Mouse (Mus musculus): Measurements from ENCODE around the gene Rflna.

The Rflna gene

GRCm38 (mm10) chr5:125005871-125006652 lies 3.0 kb downstream of the Rflna start:
- DNase-seq (ENCODE audit: low spot score in 2 of 2): no peak

DNA sequence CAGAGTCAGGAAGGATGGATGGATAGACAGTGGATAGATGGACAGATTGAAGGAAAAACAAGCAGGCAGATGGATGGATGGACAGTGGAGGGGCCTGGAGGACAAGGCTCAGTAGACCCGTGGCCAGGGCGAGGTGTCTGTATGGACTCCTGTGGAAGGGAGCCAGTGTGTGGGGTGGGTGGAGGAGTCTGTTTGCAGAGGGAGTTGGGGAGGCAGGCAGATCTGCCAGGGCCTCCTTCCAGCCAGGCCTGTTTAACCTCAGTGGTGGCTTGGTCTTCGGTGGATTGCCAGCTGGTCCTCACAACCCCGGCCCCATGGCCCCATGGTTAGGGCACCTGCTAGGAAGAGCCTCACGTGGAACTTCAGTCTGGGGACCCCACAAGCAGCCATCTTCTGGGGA lies 3.9 kb downstream of the Rflna start:
- no peak for DNase-seq (ENCODE audit: low spot score in 2 of 2)

DNA sequence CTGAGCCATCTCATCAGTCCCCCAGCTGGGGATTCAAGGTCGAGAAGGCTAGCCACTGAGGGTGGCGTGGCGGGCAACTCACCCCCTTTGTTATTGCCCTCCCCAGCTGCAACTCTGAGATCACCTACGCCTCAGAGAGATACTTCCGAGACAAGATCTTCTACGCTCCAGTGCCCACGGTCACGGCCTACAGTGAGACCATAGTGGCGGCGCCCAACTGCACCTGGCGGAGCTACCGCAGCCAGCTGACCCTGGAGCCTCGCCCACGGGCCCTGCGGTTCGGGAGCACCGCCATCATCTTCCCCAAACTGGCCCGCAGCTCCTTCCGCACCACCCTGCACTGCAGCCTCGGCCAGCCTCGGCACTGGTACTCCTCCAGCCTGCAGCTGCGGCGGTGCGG lies 8.1 kb downstream of the Rflna start:
- no peak for DNase-seq (ENCODE audit: low spot score in 2 of 2)

DNA sequence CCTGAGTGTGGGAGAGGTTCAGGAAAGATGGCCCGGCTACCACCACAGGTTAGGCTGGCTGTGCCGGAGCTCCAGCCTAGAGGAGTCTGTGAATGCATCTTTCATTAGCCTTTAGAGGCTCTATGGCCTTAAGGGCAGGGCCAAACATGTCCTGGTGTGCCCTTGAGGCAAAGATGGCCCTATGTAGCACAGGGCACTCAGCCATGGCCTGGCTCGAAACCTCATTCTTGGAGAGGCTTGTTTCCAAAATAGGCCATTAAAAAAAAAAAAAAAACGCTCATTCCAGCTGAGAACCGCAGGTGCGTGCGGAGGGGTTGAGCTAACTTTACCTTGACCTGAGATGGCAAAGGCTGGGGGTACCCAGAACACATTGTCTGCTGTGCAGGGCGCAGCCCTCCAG lies 8.6 kb downstream of the Rflna start:
- no peak for DNase-seq (ENCODE audit: low spot score in 2 of 2)

DNA sequence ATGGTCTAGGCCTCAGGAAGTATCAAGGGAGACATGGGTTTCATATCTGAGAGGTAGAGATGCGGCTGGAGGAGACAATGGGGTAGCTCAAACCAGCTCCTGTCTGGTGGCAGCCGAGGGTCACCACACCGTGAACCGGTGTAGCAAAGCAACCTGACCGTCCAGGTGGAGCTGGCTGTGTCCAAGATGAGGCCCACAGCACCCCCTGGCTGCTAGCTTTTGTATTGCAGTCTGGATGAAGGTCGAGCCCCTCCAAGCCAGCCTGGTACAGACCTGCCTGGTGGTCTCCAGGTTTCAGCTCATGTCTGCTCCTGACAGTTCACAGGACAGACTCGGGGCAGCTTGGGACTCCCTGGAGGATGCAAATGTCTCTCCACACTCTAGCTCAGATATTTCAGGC lies 11.5 kb downstream of the Rflna start:
- peak; percentile 73 to 76 for DNase-seq (ENCODE audit: low spot score in 2 of 2)

GRCm38 (mm10) chr5:125015066-125015465 lies 12.0 kb downstream of the Rflna start:
- no peak for DNase-seq (ENCODE audit: low spot score in 2 of 2)

DNA sequence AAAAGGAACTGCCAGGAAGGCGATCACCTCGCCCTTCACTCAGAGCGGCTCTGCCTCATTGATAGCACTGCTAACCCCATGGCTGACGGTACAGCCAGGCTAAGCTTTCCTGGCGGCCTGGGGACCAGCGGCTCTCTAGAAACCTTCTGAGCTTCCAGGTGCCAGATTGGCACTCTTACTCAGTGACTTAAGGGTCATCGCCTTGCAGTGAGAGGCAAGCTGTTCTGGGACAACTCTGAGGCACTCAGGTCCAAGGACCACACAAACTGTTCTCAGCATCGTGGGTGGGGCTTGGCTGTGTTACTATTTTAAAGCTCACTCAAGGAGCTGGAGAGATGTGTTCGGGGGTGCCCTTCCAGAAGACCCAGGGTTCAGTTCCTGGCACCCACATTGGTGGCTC lies 12.6 kb downstream of the Rflna start:
- DNase-seq (ENCODE audit: low spot score in 2 of 2): no peak

DNA sequence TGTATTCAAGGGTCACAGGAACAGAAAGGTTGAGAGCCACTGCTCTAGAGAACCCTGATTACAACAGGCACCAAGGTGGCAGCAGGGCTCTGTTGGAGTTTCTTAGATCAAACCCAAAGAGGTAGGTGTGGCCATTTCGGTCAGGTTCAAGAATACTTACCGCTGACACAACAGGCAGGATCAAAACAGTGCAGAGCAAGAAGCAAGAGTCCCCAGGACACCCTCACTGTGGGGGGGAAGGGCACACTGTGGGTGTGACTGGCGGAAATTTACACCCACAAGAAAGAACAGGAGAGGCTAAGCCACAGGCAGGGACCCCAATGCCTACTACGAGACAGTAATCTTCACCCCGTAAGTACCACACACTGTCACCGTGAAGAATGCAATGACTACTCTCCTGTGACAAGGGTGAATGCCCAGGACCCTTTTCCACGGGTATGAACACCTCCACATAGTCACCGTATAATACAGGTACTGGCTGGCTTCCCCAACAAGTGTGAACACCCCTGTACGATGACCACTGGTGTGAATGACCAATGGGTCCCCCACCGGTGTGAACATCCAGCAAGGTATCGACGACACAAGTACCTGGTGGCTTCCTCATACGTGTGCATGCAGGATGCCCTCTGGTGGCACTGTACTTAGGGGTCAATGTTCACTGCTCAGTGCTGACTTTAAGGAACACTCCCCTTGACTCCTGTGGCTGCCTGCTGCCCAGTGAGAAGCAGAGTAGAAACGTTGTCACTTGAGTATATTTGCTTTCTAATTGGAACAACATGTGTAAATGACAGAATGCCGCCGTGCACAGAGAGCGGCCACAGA lies 13.6 kb downstream of the Rflna start:
- no peak for DNase-seq (ENCODE audit: low spot score in 2 of 2)

DNA sequence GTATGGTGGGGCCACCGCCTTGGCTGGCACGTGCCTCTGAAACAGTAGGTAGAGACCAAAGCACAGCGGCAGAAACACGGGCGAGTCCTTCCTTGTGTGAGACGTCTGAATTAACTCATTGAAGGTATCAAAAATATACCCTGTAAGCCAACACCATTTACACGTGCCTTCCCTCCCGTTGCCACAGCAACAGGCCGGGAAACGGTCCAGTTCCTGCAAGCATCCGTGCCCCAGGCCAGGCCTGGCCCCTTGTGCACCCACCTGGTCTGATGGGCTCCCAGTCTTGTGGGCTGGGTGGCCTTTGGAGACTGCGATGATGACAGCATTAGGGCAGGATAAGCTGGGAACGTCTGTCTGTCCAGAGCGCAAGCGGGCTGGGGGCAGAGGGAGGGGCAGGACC lies 14.3 kb downstream of the Rflna start:
- DNase-seq (ENCODE audit: low spot score in 2 of 2): peak; percentile 50 to 54

DNA sequence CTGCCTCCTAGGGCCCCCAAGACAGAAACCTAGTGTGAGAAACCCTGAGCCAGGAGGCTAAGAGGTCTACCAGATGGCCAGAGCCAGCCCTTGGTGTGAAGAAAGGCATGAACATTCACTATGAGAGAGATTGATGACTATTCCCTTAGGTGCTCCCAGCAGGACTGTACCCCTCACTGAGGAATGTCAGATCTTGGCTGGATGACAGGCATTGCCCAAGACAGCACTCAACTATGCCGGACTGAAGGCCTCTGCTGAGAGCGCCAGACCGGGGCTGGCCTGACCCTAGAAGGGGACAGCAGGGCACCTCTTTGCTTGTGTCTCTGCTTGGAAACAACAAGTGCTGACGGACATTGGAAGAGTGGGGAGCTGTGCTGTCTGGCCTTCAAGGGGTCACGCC lies 16.1 kb downstream of the Rflna start:
- DNase-seq (ENCODE audit: low spot score in 2 of 2): no peak

- DNase-seq (ENCODE audit: low spot score in 2 of 2): no peak
Measured at GRCm38 (mm10) chr5:125021298-125021697, 18.3 kb downstream of the Rflna start.

GRCm38 (mm10) chr5:125024002-125024401 lies 21.0 kb downstream of the Rflna start:
- peak in 1 of 2 experiments; percentile 51 for DNase-seq (ENCODE audit: low spot score in 2 of 2)

- DNase-seq (ENCODE audit: low spot score in 2 of 2): no peak
Measured at GRCm38 (mm10) chr5:125028371-125028770, 25.4 kb downstream of the Rflna start.

DNA sequence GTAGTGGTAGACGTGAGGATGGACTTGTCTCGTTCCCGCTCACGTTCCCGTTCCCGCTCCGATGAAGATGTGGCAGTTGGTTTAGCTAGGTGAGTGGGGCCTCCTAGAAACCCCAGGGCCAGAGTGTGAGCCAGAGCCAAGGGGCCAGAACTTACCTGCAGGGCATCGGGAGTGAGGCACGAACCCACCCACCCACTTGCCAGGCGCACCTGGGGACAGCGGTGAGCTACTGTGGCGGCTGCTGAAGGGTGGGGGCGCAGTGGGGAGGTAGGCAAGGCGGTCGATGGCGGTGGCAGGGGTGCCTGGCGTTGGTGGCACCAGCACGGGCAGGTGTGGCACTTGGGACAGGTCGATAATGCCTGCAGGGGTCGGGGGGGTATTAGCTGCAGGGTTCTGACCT lies 25.9 kb downstream of the Rflna start:
- DNase-seq (ENCODE audit: low spot score in 2 of 2): no peak

- no peak for DNase-seq (ENCODE audit: low spot score in 2 of 2)
Measured at GRCm38 (mm10) chr5:125036483-125036882, 33.5 kb downstream of the Rflna start.

DNA sequence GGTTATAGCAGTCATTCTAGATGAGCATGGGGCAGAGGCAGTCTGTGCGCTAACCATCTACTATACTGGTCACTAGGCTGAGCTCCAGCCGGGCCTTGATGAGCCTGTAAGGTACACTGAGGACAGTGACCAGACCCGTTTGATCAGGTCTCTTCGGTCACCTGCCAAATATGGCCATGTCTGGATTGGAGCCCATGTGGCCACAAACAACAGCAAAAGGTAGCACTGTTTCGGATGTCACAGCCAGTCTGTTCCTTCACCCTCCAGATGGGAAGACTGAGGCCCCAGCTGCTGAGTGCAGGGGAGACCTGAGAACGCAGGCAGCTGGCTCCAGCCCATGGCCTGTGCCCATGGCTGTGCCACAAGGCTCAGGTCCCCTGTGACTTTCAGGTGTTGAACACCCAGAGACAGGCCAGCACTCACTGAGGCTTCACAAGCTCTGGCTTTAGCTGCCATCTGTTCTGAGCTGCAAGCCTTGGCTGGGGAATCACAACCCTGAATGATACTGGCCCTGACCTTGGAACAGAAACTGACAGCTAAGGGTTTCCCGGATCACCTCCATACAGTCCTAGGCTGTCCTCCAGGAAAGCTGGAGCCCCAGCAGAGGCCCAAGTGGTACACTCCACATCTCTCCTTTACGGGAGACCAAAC lies 36.5 kb downstream of the Rflna start:
- no peak for DNase-seq (ENCODE audit: low spot score in 2 of 2)

DNA sequence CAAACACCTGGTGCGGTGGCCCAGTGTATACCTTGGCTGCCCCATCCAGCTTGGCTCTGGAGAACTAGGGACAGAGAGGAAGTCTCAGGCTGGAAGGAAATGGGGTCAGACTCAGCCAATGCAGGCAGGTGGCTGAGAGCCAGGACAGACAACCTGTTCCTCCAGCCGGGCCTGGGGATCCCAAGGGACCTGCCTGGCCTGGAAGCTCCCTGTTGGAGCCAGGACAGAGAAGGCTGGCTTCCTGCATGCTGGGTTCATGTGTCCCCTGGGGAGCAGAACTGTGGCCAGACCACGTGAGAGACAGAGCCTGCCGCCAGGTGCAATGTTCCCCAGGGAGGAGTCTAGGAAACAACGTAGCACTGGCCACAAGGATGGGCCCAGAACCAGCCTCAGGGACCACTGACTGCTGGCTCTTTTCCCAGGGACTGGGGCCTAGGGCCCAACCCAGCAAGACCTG lies 37.1 kb downstream of the Rflna start:
- no peak for DNase-seq (ENCODE audit: low spot score in 2 of 2)

GRCm38 (mm10) chr5:125041578-125041977 lies 38.6 kb downstream of the Rflna start:
- DNase-seq (ENCODE audit: low spot score in 2 of 2): peak in 1 of 2 experiments; percentile 51

- no peak for DNase-seq (ENCODE audit: low spot score in 2 of 2)
Measured at GRCm38 (mm10) chr5:125043448-125043847, 40.4 kb downstream of the Rflna start.

- DNase-seq (ENCODE audit: low spot score in 2 of 2): no peak
Measured at GRCm38 (mm10) chr5:125045202-125045601, 42.2 kb downstream of the Rflna start.

DNA sequence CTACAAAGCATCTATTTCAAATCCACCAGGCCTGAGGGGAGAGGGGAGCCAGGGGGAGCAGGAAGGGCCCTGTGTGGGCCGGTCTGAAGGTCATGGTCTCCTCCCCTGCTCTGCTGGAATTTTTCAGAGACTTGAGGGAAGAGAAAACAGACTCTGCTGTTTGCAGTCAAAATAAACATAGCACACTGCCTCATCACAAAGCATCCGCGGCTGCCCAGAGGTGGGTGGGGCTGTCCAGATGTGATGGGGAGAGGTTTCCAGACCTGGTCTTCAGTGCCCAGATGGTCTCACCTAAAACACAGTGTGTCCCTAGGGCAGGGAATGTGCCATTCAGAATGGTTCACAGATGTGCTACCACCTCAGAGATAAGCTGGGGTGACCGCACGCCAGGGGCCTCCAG lies 43.4 kb downstream of the Rflna start:
- DNase-seq (ENCODE audit: low spot score in 2 of 2): no peak

DNA sequence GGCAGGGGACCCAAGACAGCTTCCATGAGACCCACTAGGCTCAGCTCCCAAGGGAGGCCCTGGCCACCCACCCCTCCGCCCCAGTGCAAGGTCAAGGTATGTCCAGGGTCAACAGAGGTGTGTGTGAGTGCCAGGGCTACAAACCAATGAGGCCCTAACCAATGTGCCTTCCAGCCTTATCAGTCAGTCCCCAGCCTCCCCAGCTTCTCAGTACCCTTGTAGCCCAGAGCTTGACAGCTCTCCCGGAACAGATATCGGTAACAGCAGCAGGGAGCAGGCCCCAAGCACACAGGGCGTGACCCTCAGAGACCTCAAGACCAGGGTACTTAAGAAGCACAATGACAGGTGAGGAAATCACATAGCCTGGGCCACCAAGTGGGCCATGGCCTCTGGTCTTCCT lies 46.5 kb downstream of the Rflna start:
- DNase-seq (ENCODE audit: low spot score in 2 of 2): no peak

GRCm38 (mm10) chr5:125052237-125052602 lies 49.2 kb downstream of the Rflna start:
- no peak for DNase-seq (ENCODE audit: low spot score in 2 of 2)
